In the genomic region with DNA sequence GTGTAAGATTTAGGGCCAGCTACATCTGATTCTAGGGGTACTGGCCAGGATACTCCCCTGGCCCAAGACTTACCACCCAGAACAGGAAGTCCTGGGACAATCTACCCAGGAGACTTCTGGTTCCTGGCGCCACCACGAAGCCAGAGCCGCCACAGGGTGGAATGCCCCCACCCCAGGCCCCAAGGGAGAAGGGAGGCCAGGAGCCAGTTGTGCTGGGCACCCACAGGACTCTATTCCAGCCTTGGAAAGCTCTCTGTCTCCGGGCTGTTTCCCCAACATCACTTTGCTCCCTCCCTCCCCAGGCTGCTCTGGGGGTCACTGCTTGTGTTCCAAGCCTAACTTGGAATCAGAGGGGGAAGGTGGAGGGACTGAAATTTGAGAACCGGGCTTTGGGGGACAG, we compare ENCODE assay signal across 15 mouse cellular contexts. TPM values are rescaled to one million over a fixed set of nuclear protein-coding genes. Genes with fewer than 3 reads are reported as not detected.
DNase-seq lines count a peak whose midpoint lies in the region; ATAC-seq and TF ChIP-seq lines count a peak whose summit lies in the region.
"Had no signal": no experiment of that assay in that cellular context is flagged by ENCODE, and none has a peak within 500 bp of the region (broad histone marks: within the 10 kb centered on the region; RNA-seq: fewer than 3 reads in every experiment).

No protein-coding gene starts in this region.

- no peaks in the 10 kb centered on the region for H3K27me3 ChIP-seq in kidney, postnatal 0 days (ENCODE audit: insufficient read depth, low read length)
- H3K27me3 ChIP-seq in embryonic facial prominence, embryonic 12.5 days = no peaks in the 10 kb centered on the region
- no peaks in the 10 kb centered on the region for H3K27me3 ChIP-seq in limb, embryonic 14.5 days (ENCODE audit: control insufficient read depth, insufficient read depth, low read length)
- H3K27me3 ChIP-seq in hindbrain, embryonic 13.5 days = no peaks in the 10 kb centered on the region

- no peak overlapping the region for H3K4me2 ChIP-seq in kidney, postnatal 0 days (ENCODE audit: low read length)
- no peak overlapping the region for H3K4me2 ChIP-seq in embryonic facial prominence, embryonic 12.5 days (replicated peaks)
- no peak overlapping the region for H3K4me2 ChIP-seq in limb, embryonic 14.5 days (replicated peaks; ENCODE audit: low read depth, low read length, severe bottlenecking)
- no peak overlapping the region for H3K4me2 ChIP-seq in hindbrain, embryonic 13.5 days
- H3K4me2 ChIP-seq: midbrain, embryonic 11.5 days had no signal

- no peaks in the 10 kb centered on the region for H3K9me3 ChIP-seq in kidney, postnatal 0 days (replicated peaks; ENCODE audit: low read length)
- no peaks in the 10 kb centered on the region for H3K9me3 ChIP-seq in embryonic facial prominence, embryonic 12.5 days
- no peaks in the 10 kb centered on the region for H3K9me3 ChIP-seq in limb, embryonic 14.5 days (ENCODE audit: control insufficient read depth, low read length)
- H3K9me3 ChIP-seq in hindbrain, embryonic 13.5 days = no peaks in the 10 kb centered on the region

- H3K4me1 ChIP-seq in kidney, postnatal 0 days (replicated peaks; ENCODE audit: insufficient read depth, low read length) = peaks cover 10% of the 10 kb centered on the region
- peaks cover 26% of the 10 kb centered on the region for H3K4me1 ChIP-seq in embryonic facial prominence, embryonic 12.5 days
- peaks cover 13% of the 10 kb centered on the region for H3K4me1 ChIP-seq in limb, embryonic 14.5 days (ENCODE audit: control insufficient read depth, insufficient read depth, low read length)
- H3K4me1 ChIP-seq in hindbrain, embryonic 13.5 days (replicated peaks) = peaks cover 14% of the 10 kb centered on the region; the same call in 1 of the 2 replicates

- H3K9ac ChIP-seq in kidney, postnatal 0 days (ENCODE audit: low read depth, low read length) = no peak overlapping the region
- no peak overlapping the region for H3K9ac ChIP-seq in embryonic facial prominence, embryonic 12.5 days
- no peak overlapping the region for H3K9ac ChIP-seq in limb, embryonic 14.5 days (ENCODE audit: low read depth, low read length, severe bottlenecking)
- H3K9ac ChIP-seq in hindbrain, embryonic 13.5 days = no peak overlapping the region
- H3K9ac ChIP-seq: forebrain, postnatal 0 days had no signal

- H3K36me3 ChIP-seq in kidney, postnatal 0 days (ENCODE audit: insufficient read depth, low read length) = no peaks in the 10 kb centered on the region
- no peaks in the 10 kb centered on the region for H3K36me3 ChIP-seq in embryonic facial prominence, embryonic 12.5 days
- no peaks in the 10 kb centered on the region for H3K36me3 ChIP-seq in limb, embryonic 14.5 days (ENCODE audit: control insufficient read depth, insufficient read depth, low read length)
- no peaks in the 10 kb centered on the region for H3K36me3 ChIP-seq in hindbrain, embryonic 13.5 days

- peak; percentile 18 for DNase-seq in gastrocnemius, adult 2 months
- DNase-seq in gastrocnemius, adult 18-20 months (ENCODE audit: low spot score) = no peak
- no peak for DNase-seq in kidney, postnatal 0 days (ENCODE audit: low spot score)
- no peak for DNase-seq in kidney, adult 18-20 months
- no peak for DNase-seq in limb, embryonic 14.5 days (ENCODE audit: low spot score)
- no peak for DNase-seq in B cell, adult 2 months
- DNase-seq: adrenal gland, postnatal 25 days; cerebellum, postnatal 14 days; forebrain, postnatal 0 days; layer of hippocampus, postnatal 36 days; lung, postnatal 14 days had no signal

- ATAC-seq in kidney, postnatal 0 days (replicated peaks; ENCODE audit: low FRiP score, low read depth) = no peak
- no peak; the same call in 1 of the 2 replicates for ATAC-seq in embryonic facial prominence, embryonic 12.5 days (ENCODE audit: insufficient number of reproducible peaks, insufficient read depth, low FRiP score, low TSS enrichment)
- ATAC-seq in limb, embryonic 14.5 days (ENCODE audit: low FRiP score, low read depth) = 0 out of 2 replicates have a peak, but pooled peaks have one; percentile 21
- no peak for ATAC-seq in hindbrain, embryonic 13.5 days (ENCODE audit: low FRiP score)
- ATAC-seq: forebrain, postnatal 0 days; hindbrain, postnatal 0 days had no signal

- TF ChIP-seq POLR2A in limb, embryonic 14.5 days (IDR thresholded peaks at IDR 0.05; ENCODE audit: borderline replicate concordance, extremely low read depth, insufficient read depth, insufficient read length) = no peak

- intact Hi-C loops in gastrocnemius, adult 2 months (cut with DNase I) = no loop called here

- no peak overlapping the region for H3K4me3 ChIP-seq in gastrocnemius, adult 2 months
- no peak overlapping the region for H3K4me3 ChIP-seq in kidney, postnatal 0 days (replicated peaks; ENCODE audit: low read depth, low read length)
- H3K4me3 ChIP-seq in embryonic facial prominence, embryonic 12.5 days = no peak overlapping the region
- H3K4me3 ChIP-seq in limb, embryonic 14.5 days (replicated peaks; ENCODE audit: low read length) = no peak overlapping the region
- no peak overlapping the region for H3K4me3 ChIP-seq in hindbrain, embryonic 13.5 days

- TF ChIP-seq CTCF in gastrocnemius, adult 2 months (IDR thresholded peaks at IDR 0.05) = no peak
- no peak for TF ChIP-seq CTCF in kidney, postnatal 0 days (IDR thresholded peaks at IDR 0.05; ENCODE audit: low read depth)

- WGBS in kidney, postnatal 0 days = 48% methylated on average over 5 of the region's 5 CpGs
- 31% methylated on average over 5 of the region's 5 CpGs for WGBS in embryonic facial prominence, embryonic 12.5 days
- WGBS in limb, embryonic 14.5 days = 55% methylated on average over 5 of the region's 5 CpGs
- WGBS in hindbrain, embryonic 13.5 days = 45% methylated on average over 5 of the region's 5 CpGs

- 0 out of 2 replicates have a peak overlapping the region, but pooled peaks have one; percentile 31 for H3K27ac ChIP-seq in gastrocnemius, adult 2 months
- peak overlapping the region; percentile 20; the same call in 1 of the 2 replicates for H3K27ac ChIP-seq in kidney, postnatal 0 days
- H3K27ac ChIP-seq in embryonic facial prominence, embryonic 12.5 days = peak overlapping the region; percentile 50; the same call in 1 of the 2 replicates
- H3K27ac ChIP-seq in limb, embryonic 14.5 days (replicated peaks; ENCODE audit: low read depth, low read length) = no peak overlapping the region
- no peak overlapping the region for H3K27ac ChIP-seq in hindbrain, embryonic 13.5 days
- H3K27ac ChIP-seq: hindbrain, postnatal 0 days had no signal

RNA-seq across cellular contexts. Expression of a gene that starts 0.5 kb away (rescaled TPM):
- total RNA-seq in gastrocnemius, adult 2 months (2021) = under 1 TPM in 1 of 2 experiments, not detected in 1; 0.20 TPM
- under 1 TPM; 0.18 to 0.24 TPM for total RNA-seq in gastrocnemius, adult 18-20 months (2021)
- 2.2 and 2.7 TPM in 2 replicates for polyA plus RNA-seq in kidney, postnatal 0 days (2015; fragmentation: Nextera tagmentation; extraction: Ambion mirVana)
- 0.28 and 0.31 TPM in 2 replicates for polyA plus RNA-seq in embryonic facial prominence, embryonic 12.5 days (2016; fragmentation: Nextera tagmentation; extraction: Ambion mirVana)
- polyA plus RNA-seq in limb, embryonic 14.5 days (2012; rRNA removed) = 0.53 and 0.59 TPM in 2 replicates
- polyA plus RNA-seq in limb, embryonic 14.5 days (2014; fragmentation: Nextera tagmentation; extraction: Ambion mirVana) = 0.28 and 0.36 TPM in 2 replicates
- polyA plus RNA-seq in hindbrain, embryonic 13.5 days (2015; fragmentation: Nextera tagmentation; extraction: Ambion mirVana) = 0.35 and 0.64 TPM in 2 replicates
- total RNA-seq: adrenal gland, postnatal 25 days had no signal

Comparison
In these comparisons a context has a peak if more than half of its experiments do, and no peak if none do; other contexts are left out.
1. H3K27ac ChIP-seq: peak in gastrocnemius, adult 2 months (single experiment), kidney, postnatal 0 days (single experiment) and embryonic facial prominence, embryonic 12.5 days (single experiment); none in limb, embryonic 14.5 days (single experiment) and hindbrain, embryonic 13.5 days (single experiment).